Mouse (Mus musculus) embryo, embryonic 10.5 days (tissue): ENCODE results near the gene Pglyrp1.

ENCODE experiments used
- DNase-seq: peaks from one replicate; pipeline ENCODE4 v3.0.0-alpha.2; 2015; ENCODE audit warnings: low spot score

The Pglyrp1 gene

DNA sequence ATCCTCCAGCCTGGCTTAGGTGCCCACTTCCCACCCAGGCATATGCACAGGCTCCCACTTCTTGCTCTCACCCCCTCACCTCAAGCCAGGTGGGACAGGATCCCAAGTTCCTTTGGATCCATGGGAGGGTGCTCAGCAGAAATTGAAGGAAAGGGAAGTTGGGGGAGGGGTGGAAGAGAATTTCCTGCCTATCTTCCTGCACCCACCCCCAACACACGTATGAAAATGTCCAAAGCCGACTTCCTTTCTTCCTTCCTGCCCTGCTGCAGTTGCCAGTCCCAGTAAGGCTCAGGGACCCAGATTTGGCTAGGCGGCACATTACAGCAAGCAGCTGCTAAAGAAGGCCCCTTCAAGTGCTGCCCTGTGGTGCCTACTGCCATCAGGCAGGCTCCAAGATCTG is 56.6 kb downstream of the Pglyrp1 start:
- DNase-seq: no peak
